Mouse (Mus musculus): ENCODE measurements around the gene Foxk1. TPM values are rescaled to one million over a fixed set of nuclear protein-coding genes. Genes with fewer than 3 reads are reported as not detected.

The Foxk1 gene
- polyA plus RNA-seq, 1 experiment from 2014 or later: 4.5 TPM

DNA sequence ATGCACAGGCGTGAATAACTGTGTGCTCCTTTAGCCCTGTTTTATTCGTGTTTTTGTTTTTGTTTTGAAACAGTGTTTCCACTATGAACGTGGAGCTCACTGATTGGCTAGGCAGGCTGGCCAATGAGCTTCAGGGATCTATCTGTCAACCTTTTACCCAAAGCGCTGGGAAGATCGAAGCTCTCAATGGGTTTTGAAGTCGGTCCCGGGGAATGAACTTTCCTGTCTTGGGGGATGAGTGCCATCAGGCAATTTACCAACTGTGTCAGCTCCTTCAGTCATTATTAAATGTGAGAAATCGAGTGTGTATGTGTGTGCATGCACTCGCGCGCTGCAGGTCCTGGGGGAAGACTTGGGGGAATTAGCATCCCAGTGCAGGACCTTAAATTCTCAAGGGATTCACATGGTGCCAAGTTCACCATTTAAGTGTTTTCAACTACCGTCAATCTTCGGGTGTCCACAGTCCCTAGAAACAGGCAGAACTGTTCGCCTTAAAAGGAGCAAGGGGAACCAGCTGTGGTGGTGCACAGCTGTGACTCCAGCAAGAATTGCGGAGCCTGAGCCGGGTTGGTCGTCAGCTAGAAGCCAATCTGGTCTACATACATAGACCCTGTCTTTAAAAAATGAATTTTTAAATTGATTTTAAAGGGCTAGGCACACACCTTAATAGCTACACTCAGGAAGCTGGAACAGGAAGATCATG, 965 bp upstream of the Foxk1 start:
- H3K36me3 ChIP-seq: peaks cover 9% of the 10 kb centered on the region
- peak overlapping the region; percentile 95 for H3K4me3 ChIP-seq
- peak; percentile 59 for DNase-seq (ENCODE audit: low spot score)
- no peaks in the 10 kb centered on the region for H3K27me3 ChIP-seq (ENCODE audit: low read depth, poor library complexity, severe bottlenecking)
- H3K9me3 ChIP-seq (replicated peaks): no peaks in the 10 kb centered on the region
- WGBS: 27% methylated on average over 17 of the region's 17 CpGs
- peak overlapping the region; percentile 94 for H3K27ac ChIP-seq
- H3K4me1 ChIP-seq: peaks cover 37% of the 10 kb centered on the region

DNA sequence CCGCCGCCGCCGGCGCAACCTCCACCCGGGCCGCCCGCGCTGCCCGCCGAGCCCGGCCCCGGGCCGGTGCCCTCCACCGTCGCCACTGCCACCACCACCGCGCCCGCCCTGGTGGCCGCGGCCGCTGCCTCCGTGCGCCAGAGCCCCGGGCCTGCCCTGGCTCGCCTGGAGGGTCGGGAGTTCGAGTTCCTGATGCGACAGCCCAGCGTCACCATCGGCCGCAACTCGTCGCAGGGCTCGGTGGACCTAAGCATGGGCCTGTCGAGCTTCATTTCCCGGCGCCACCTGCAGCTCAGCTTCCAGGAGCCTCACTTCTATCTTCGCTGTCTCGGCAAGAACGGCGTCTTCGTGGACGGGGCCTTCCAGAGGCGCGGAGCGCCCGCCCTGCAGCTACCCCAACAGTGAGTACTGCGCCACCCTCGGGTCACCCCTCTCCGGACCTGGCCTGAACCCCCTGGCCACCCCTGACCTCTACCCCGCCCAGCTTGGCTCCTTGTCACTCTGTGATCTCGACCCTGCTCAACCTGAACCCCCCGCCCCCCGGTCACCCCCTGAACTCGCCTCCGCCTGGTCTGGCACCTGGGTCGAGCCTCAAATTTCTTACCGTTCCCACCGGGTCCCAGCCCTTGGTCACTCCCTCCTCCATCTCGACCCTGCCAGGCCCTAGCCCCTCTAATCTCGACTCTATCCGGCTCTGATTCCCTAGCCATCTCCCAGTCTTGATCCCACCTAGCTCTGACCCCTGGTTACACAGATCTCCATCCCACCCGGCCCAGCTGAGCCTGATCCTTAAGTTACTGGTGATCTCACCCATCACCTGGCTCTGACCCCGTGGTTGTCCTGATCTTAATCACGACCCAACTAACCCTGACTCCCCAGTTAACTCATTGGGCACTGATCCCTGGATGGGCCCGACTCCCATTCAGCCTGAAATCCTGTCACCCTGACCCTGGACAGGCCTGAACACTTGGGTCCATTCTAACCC, 636 bp downstream of the Foxk1 start:
- Histone ChIP-seq H3K27ac (peak overlapping the region; percentile 94), H3K27me3 (ENCODE audit: low read depth, poor library complexity, severe bottlenecking) (no peaks in the 10 kb centered on the region), H3K4me3 (peak overlapping the region; percentile 95), H3K4me1 (peaks cover 40% of the 10 kb centered on the region), H3K9me3 (replicated peaks) (no peaks in the 10 kb centered on the region), H3K36me3 (peaks cover 24% of the 10 kb centered on the region)
- peak; percentile 76 for DNase-seq (ENCODE audit: low spot score)
- WGBS: 1% methylated on average over 67 of the region's 67 CpGs

DNA sequence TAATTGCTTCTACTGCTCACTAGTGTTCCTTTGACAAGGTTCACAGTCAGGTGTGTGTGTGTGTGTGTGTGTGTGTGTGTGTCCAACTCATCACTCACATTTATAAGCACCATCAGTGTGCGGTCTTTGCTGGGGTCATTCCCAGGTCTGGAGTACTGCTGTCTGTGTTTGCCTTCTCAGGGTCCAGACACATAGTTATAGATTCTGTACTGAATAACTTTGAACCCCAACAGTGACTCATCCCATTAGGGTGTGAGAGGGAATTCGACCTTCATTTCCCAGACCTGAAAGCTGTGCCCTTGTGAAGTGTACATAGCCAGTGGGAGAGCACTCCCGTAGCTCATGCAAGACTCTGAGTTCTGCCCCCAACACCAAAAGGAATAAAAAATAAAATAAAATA, 2.4 kb downstream of the Foxk1 start:
- peaks cover 43% of the 10 kb centered on the region for H3K4me1 ChIP-seq
- H3K36me3 ChIP-seq: peaks cover 40% of the 10 kb centered on the region
- H3K9me3 ChIP-seq (replicated peaks): no peaks in the 10 kb centered on the region
- H3K27me3 ChIP-seq (ENCODE audit: low read depth, poor library complexity, severe bottlenecking): no peaks in the 10 kb centered on the region
- H3K27ac ChIP-seq: no peak overlapping the region
- WGBS: 91% methylated on average over 3 of the region's 3 CpGs
- DNase-seq (ENCODE audit: low spot score): no peak
- no peak overlapping the region for H3K4me3 ChIP-seq

GRCm38 (mm10) chr5:142404307-142404706, 3.0 kb downstream of the Foxk1 start:
- 91% methylated on average over 1 of the region's 1 CpGs for WGBS
- H3K9me3 ChIP-seq (replicated peaks): no peaks in the 10 kb centered on the region
- peaks cover 43% of the 10 kb centered on the region for H3K4me1 ChIP-seq
- no peak for DNase-seq (ENCODE audit: low spot score)
- H3K27ac ChIP-seq: no peak overlapping the region
- peaks cover 40% of the 10 kb centered on the region for H3K36me3 ChIP-seq
- H3K27me3 ChIP-seq (ENCODE audit: low read depth, poor library complexity, severe bottlenecking): no peaks in the 10 kb centered on the region
- H3K4me3 ChIP-seq: no peak overlapping the region

- no peak for DNase-seq (ENCODE audit: low spot score)
- no peaks in the 10 kb centered on the region for H3K27me3 ChIP-seq (ENCODE audit: low read depth, poor library complexity, severe bottlenecking)
- WGBS: 92% methylated on average over 6 of the region's 6 CpGs
- H3K4me1 ChIP-seq: peaks cover 51% of the 10 kb centered on the region
- H3K9me3 ChIP-seq (replicated peaks): no peaks in the 10 kb centered on the region
- H3K36me3 ChIP-seq: peaks cover 40% of the 10 kb centered on the region
- no peak overlapping the region for H3K27ac ChIP-seq
- no peak overlapping the region for H3K4me3 ChIP-seq
These were observed 4.1 kb downstream of the Foxk1 start for GRCm38 (mm10) chr5:142405426-142405825.

DNA sequence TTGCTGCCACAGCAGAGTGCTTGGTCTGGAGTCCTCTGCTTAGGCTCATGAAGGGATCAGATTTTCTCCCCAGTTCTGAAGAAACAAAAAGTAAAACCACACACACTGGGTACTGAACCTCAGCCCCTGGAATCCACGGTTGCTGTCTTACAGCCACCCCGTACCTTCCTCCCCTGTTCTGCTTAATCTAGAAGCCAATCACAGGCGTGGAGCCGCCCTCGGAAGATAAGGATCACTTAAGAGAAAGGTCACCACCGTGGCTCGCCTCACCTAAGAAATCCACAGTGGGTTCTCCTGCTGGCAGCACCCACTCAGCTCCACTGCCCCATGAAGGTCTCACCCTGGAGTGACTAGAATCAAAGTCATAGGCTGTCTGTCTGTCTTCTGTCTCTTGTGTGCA, 5.1 kb downstream of the Foxk1 start:
- no peak overlapping the region for H3K4me3 ChIP-seq
- H3K9me3 ChIP-seq (replicated peaks): no peaks in the 10 kb centered on the region
- no peak overlapping the region for H3K27ac ChIP-seq
- WGBS: 87% methylated on average over 7 of the region's 7 CpGs
- no peak for DNase-seq (ENCODE audit: low spot score)
- peaks cover 46% of the 10 kb centered on the region for H3K4me1 ChIP-seq
- H3K36me3 ChIP-seq: peaks cover 40% of the 10 kb centered on the region
- no peaks in the 10 kb centered on the region for H3K27me3 ChIP-seq (ENCODE audit: low read depth, poor library complexity, severe bottlenecking)

GRCm38 (mm10) chr5:142406937-142407336, 5.6 kb downstream of the Foxk1 start:
- WGBS: 84% methylated on average over 11 of the region's 11 CpGs
- Histone ChIP-seq H3K9me3 (replicated peaks) (no peaks in the 10 kb centered on the region), H3K4me3 (no peak overlapping the region), H3K27ac (no peak overlapping the region), H3K4me1 (peaks cover 44% of the 10 kb centered on the region), H3K27me3 (ENCODE audit: low read depth, poor library complexity, severe bottlenecking) (no peaks in the 10 kb centered on the region), H3K36me3 (peaks cover 44% of the 10 kb centered on the region)
- no peak for DNase-seq (ENCODE audit: low spot score)

DNA sequence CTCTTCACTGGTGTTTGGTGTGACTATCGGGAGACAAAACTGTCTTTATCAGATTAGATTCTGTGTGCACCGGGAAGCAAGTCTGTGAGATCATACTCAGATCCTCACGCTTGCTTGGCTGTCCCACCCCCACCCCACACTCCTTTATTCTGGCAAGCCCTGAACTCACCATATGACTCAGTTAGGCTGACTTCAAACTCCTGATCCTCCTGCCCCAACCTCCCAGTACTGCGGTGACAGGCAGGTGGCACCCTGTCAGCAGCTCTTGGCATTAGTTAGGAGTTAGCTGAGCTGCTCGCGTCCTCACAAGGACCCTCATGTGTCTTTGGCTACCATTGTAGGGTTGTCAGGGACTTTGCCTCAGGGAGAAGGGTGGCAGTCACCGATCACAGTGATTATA, 6.1 kb downstream of the Foxk1 start:
- 90% methylated on average over 7 of the region's 7 CpGs for WGBS
- peaks cover 47% of the 10 kb centered on the region for H3K36me3 ChIP-seq

GRCm38 (mm10) chr5:142409169-142409568, 7.9 kb downstream of the Foxk1 start:
- H3K9me3 ChIP-seq (replicated peaks): no peaks in the 10 kb centered on the region
- no peak overlapping the region for H3K4me3 ChIP-seq
- H3K27ac ChIP-seq: no peak overlapping the region
- WGBS: 71% methylated on average over 6 of the region's 6 CpGs
- peaks cover 43% of the 10 kb centered on the region for H3K4me1 ChIP-seq
- peaks cover 50% of the 10 kb centered on the region for H3K36me3 ChIP-seq
- no peak for DNase-seq (ENCODE audit: low spot score)
- H3K27me3 ChIP-seq (ENCODE audit: low read depth, poor library complexity, severe bottlenecking): no peaks in the 10 kb centered on the region

More for the DNA sequence above, 6.1 kb downstream of the Foxk1 start:
- Histone ChIP-seq H3K27me3 (ENCODE audit: low read depth, poor library complexity, severe bottlenecking) (no peaks in the 10 kb centered on the region), H3K4me3 (no peak overlapping the region), H3K27ac (no peak overlapping the region), H3K9me3 (replicated peaks) (no peaks in the 10 kb centered on the region), H3K4me1 (peaks cover 41% of the 10 kb centered on the region)
- no peak for DNase-seq (ENCODE audit: low spot score)

DNA sequence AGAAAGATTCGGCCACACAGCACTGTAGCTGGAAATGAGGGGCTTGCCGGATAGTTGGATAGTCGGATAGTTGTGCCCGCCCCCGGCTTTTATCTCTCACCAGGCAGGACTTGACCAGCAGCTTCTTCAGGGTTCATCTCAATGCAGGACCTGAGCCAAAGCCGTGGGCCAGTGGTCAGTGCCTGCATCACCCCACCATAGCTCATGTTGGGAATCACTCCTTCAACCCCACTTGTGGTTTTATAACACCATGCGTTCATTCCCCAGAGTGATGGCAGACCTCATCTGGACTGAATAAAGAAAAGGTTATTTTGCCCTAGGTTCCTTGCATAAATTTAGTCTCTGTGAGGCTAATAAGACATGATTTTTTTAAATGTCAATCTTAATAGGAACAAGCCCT, 9.1 kb downstream of the Foxk1 start:
- Histone ChIP-seq H3K27ac (0 out of 2 replicates have a peak overlapping the region, but pooled peaks have one; percentile 12), H3K4me1 (peaks cover 49% of the 10 kb centered on the region), H3K27me3 (ENCODE audit: low read depth, poor library complexity, severe bottlenecking) (no peaks in the 10 kb centered on the region), H3K36me3 (peaks cover 42% of the 10 kb centered on the region), H3K4me3 (no peak overlapping the region), H3K9me3 (replicated peaks) (no peaks in the 10 kb centered on the region)
- WGBS: 42% methylated on average over 7 of the region's 7 CpGs
- DNase-seq (ENCODE audit: low spot score): no peak

DNA sequence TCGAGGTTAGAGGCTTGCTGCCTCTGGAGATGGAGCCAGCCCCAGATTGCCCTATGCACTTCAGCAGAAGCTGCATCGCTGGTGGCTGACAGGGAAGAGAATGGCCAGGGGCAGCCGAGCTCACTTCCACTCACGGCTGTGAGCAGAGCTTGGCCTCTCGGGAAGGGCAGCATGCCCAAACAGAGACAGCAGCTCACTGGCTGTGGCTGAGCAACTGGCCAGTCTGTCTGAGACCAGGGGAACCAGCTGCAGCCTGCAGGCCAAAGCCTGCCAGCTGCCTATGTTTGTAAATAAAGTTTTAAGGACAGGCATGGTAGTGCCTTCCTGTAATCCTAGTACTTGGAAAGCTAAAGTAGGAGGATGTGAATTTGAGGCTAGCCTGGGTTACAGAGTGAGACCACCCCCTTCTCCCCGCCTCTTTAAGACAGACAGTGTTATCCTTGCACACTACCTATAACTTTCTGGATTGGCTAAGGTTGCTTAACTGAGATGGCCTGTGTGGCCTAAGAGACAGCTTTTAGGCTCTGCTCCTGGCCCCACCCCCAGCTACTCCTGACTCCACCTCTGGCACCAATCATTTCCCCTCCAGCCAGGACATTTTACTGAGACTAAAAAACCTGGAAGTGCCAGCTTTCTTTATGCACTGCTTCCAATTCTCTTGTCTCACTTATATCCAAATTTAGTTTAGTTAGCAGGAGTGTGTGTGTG, 11.5 kb downstream of the Foxk1 start:
- Histone ChIP-seq H3K4me3 (no peak overlapping the region), H3K36me3 (peaks cover 25% of the 10 kb centered on the region), H3K9me3 (replicated peaks) (no peaks in the 10 kb centered on the region), H3K4me1 (peaks cover 57% of the 10 kb centered on the region), H3K27me3 (ENCODE audit: low read depth, poor library complexity, severe bottlenecking) (no peaks in the 10 kb centered on the region), H3K27ac (peak overlapping the region; percentile 5; the same call in 1 of the 2 replicates)
- no peak for DNase-seq (ENCODE audit: low spot score)
- WGBS: 61% methylated on average over 6 of the region's 6 CpGs

- H3K27me3 ChIP-seq (ENCODE audit: low read depth, poor library complexity, severe bottlenecking): no peaks in the 10 kb centered on the region
- DNase-seq (ENCODE audit: low spot score): no peak
- peaks cover 23% of the 10 kb centered on the region for H3K36me3 ChIP-seq
- 55% methylated on average over 9 of the region's 9 CpGs for WGBS
- H3K4me1 ChIP-seq: peaks cover 54% of the 10 kb centered on the region
- H3K9me3 ChIP-seq (replicated peaks): no peaks in the 10 kb centered on the region
- H3K27ac ChIP-seq: no peak overlapping the region; the same call in 1 of the 2 replicates
- no peak overlapping the region for H3K4me3 ChIP-seq
These were observed 12.6 kb downstream of the Foxk1 start for GRCm38 (mm10) chr5:142413723-142414445.
